Mouse (Mus musculus): Measurements from ENCODE around the gene Tmem43.

The Tmem43 gene

DNA sequence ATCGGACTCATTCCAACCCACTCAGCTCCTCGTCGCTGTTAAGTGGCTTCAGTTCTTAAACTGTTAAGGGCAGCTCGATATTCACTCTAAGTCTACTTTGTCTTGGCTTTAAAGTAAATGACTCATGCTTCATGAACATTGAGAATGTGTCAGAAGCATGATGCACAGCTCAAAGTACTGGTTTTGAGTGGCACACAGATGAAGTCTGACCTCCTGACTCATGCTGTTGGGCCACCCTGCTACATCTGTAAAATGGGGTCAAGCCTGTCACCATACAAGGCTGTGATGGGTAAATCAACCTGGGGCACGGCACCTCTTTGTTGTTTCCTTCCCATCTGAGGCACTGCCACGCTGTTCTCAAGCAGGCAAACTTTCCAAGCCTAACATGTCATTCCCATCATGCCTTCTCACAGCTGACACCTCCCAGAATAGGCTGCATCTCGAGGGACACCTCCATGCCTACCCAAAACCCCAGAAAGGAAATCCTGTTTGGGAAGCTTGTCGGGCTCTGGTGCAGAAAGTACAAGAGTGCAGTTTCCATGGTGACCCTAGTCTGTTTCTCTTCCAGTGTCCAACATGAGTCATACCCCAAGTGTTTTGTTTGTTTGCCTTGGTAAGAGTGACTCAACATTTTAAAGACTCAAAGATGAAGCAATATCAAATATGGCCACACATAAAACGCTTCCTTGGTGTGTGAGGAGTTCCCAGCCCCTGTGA is 15.2 kb downstream of the Tmem43 start:
- no peak for DNase-seq (ENCODE audit: low spot score)

DNA sequence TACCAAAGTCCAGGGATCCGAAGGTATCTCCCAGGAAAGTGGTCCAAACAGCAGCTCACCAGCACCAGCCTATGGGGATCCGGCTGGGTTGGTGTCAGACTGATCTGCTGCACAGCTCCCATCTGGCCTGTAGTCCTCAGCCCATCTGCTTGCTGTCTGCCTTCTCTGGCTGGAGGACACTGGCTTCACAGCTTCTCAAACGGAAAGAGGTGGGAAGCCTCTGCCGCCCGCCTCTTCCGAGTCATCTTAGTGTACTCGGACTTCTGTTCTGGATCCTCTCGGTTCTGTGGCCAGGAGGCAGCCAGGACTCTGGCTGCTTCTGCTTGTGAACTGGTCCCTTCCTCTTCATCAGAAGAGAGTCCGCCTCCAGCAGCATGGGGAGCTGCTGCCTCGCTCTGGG is 16.4 kb downstream of the Tmem43 start:
- DNase-seq (ENCODE audit: low spot score), result no peak

DNA sequence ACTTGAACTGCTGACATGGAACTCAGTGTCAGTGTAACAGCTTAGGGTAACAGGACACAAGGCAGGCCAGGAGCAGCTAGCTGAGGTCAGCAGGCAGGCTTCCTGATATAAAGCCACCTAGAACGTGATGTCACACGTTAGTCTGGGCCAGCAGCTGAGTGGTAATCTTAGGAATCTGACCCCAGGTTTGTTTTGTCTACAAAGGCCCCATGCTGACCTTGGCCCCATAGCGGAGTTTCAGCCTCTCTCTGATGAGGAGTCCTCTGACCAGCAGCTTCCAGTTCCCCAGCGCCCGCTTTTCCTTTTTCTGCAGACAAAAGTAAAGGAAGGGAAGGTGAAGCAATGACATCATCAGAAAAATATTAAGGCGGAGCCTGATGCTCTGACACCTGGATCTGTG is 17.5 kb downstream of the Tmem43 start:
- DNase-seq (ENCODE audit: low spot score), result no peak

DNA sequence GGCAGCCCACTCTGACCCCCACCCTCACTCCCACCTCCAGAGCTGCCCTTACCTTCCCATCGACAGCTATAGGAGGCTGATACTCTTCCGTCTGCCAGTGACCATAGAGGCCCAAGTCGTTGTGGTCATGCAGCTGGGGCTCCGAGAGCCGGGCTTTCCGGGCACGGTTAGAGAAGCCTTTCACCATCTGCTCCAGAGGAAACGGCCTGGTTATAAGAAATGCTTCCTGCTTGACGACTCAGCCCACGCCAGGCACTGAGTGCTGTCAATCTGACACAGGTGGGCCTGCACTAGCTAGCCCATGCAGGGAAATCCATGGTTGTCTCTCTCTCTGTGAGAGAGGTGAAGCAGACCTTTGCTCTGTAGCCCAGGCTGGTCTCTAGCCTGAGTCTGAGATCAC is 19.6 kb downstream of the Tmem43 start:
- no peak for DNase-seq (ENCODE audit: low spot score)

DNA sequence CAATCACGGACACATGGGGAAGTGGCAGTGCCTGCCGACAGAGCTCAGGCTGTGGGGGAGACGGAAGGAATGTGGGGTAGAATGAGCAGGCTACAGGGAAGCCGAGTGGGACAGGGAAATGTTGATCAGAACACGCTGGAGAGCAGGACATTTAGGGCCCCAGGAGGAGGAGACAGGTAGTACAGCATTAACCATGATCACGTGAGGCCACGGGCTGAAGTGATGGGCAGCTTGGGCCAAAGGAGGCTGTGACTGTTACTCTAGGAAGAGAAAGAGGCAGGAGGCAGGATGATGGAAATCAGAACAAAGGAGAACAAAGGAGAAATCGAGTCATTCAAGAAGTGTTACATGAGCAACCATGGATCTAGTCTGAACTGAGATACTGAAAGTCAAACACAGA is 21.0 kb downstream of the Tmem43 start:
- no peak for DNase-seq (ENCODE audit: low spot score)

DNA sequence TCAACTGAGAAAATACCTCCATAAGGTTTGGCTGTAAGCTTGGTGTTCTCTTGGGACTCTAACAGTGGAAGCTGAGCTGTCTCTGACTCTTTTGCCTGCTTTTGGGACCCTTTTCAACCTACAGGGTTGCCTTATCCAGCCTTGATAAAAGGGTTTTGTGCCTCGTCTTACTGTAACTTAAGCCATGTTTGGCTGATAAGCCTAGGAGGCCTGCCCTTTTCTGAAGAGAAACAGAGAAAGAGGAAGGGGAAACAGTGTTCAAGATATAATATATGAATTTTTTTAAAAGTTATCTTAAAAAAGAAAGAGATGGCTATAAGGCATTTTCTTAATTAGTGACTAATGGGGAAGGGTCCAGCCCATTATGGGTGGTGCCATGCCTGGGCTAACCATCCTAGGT is 29.8 kb downstream of the Tmem43 start:
- DNase-seq (ENCODE audit: low spot score), result no peak

DNA sequence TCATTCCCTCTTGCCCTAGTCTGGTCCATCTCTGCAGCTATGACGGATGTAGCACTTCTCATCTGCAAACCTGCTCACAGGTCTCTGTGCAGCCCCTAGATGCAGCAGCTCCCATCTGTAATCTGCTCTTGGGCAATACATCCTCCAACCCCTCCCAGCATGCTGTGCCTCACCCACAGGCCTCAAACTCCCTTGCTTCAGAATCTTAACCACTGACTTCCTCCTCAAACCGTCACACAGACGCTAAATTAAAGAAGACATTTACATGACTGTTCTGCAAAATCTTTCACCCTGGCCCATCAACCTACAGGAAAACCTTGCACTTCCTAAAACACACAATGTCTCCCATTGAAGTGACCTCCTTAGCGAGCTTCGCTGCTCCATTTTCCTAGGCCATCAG is 32.5 kb downstream of the Tmem43 start:
- DNase-seq (ENCODE audit: low spot score), result no peak

DNA sequence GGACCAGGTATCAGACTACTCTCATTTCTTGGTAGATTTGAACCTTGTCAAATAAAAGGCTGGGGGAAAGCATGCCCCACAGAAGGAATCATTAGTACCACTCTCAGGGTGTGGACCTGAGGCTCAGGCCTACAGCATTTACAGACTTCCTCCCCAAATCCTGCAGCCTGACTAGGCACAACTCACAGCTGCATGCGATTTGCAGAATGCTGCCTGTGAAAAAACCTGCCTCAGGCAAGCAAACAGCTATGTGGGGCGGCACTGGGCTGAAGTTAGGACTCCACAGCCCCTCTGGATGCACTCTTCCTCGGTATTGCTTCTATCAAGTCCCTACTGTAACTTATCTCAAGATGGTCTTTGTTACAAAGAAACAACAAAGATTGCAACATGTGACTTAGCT is 34.5 kb downstream of the Tmem43 start:
- DNase-seq (ENCODE audit: low spot score), result no peak

DNA sequence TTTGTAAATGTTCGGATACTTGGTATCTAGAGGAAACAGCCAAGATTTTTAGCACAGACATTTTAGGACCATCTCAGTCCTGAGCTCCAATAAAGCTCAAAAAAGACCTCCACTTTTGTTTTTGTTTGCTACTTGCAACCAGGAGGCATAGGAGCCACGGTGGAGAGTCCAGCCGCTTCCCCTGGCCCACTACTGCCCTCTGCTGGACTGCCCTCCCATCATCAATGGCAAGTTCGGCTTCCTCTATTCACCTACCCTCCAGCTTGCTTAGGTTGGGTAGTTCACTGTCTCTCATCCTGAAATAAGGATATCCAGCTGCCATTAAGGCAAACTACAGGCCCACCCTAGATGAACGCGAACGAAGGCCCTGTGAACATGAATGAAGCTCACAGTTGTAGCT is 35.8 kb downstream of the Tmem43 start:
- DNase-seq (ENCODE audit: low spot score), result peak; percentile 76

DNA sequence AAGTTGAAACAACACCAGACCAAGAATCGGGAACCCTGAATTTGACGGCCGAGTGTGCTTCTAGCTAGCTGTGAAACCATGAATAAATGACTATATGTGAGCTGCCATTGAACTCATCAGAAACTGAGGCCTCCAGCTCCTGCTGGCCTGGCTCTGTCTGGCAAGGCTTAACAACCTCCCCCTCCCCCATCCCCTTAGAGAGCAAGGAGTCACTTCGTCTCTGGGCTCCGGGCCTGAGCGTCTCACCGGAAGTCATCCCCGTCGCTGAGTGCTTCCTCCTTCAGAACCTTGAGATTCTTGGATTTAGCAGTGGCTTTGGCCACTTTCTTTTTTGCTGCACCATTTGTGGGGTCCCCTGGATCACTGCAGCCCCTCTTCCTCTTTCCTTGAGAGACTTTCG is 36.7 kb downstream of the Tmem43 start:
- no peak for DNase-seq (ENCODE audit: low spot score)

DNA sequence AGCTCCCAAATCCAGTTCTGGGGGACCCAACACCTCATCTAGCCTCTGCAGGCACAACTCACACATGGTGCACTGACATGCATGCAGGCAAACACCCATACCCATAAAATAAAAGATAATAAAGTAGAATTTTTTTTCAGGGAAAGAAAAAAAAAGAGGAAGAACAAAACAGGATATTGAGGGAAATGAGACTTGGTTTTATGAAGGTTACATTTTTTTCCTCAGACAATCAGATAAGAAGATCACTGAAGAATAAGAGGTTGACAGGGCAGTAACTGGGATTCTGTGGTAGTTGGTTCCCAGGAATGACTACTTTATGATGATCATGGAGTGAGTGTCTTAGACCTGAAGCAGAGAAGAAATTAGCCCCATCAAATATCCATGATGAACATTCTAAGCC is 40.6 kb downstream of the Tmem43 start:
- no peak for DNase-seq (ENCODE audit: low spot score)

DNA sequence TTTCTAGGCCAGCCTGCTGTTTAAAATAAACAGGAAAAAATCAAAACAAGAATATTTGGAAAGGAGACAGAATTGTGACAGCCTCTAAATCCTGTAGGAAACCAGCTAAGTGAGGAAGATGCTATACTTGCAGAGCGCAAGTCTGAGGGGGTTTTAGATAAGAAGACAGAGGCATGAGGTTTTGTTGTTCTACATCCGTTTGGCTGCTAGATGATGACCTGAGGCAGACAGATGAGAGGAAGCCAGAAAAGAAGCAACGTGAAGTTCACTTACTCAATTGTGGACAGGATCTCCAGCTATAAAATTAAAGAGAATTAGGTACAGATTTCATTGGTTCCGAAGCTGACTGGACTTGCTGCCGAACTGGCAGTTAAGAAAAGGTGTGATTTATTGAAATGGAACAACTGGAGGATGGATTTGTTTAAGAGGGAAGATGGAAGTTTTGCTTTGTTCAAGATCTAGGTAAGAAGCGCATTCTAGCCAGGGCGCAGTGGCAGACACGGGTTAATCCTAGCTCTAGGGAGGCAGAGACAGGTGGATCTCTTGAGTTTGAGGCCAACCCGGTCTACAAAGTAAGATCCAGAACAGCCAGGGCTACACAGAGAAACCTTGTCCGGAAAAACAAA is 41.3 kb downstream of the Tmem43 start:
- peak; percentile 28 for DNase-seq (ENCODE audit: low spot score)

DNA sequence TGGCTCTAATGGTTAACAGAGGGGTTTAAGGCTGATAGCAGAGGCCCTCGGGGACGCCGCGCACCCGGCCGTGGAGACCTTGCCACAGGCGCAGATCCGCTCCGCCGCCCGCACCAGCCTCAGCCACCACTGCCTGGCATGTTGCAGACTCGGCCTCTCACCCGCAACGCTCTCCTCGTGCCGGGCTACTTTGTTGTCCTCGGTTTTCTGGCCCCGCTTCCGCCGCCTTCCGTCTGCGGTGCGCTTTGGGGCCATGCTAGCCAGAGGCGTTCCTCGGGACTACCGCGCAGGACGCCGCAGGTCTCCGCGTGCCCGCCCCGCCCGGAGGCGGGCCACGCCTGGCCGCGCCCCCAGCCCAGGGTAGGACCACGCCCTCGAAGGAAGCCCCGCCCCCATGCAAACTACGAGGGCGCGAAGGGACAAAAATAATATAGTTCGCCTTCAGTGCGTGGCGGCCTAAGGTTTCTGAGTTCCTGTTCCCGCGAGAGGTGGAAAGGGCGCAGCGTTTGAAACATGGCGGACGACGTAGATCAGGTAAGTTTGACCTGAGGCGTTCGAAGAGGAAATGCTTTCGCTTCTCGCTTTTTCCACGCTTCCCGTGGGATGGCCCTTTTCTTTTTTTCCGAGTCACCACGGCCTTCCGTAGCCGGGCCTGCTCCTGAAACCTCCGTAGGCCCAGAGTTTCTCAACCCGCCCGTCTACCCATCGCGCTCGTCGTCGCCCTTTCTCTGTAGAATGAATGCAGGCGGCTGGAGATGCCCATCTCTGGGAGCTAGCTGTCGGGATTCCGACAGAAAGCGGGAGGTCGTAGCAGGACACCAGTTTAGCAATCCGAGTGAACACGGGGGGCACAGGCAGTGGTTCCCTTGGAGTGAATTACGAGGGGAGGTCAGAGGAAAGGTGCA is 42.3 kb downstream of the Tmem43 start, which contains the start of the genes Xpc and Lsm3:
Gene Xpc (minus strand): TSS at position 344 of the 905 bp plus-strand sequence.
Gene Lsm3 (plus strand): TSS at position 384 of the 905 bp plus-strand sequence.
- DNase-seq (ENCODE audit: low spot score), result peak; percentile 97

DNA sequence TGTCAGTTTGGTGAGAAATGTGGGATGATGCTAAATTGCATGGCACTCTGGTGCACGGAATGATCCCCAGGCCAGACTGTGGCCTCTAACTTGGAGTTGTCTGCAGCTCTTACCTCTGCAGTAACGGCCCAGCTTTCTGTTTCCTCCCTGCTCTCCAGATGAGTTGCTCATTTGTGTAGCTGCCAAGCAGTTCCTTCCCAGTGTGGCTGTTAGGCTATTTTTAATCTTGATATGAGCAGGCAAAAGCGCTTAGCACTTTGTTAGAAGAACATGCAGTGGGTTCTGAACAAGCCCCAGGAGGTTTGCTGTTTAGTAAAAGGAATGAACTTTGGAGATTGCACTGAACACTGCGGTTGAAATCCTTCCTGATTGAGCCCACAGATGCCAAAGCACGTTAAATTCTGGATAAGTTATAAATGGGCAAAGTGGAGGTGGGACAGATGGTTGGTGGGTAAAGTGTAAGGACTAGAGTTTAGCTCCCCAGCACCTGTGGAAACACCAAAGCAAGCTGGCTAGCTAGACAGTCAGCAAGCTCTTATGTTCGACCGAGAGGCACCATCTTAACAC is 45.0 kb downstream of the Tmem43 start:
- DNase-seq (ENCODE audit: low spot score), result no peak

DNA sequence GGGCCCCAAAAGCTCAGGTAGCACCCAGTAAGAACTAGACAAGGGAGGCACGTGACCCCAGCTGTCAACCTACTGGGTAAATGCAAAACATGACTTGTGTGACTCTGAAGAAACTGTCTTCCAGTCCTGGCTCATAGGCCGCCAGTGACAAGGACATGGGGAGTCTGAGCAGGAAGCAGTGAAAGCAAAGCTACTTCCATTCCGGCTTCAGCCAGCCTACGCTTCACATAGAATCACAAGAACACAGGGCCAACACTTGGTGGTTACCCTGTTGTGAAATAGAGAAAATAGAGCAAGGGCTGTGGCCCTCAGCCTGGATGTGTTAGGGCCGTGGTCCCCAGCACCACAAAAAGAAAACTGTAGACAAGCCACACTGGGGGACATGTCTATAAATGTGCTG is 49.3 kb downstream of the Tmem43 start:
- DNase-seq (ENCODE audit: low spot score), result no peak

DNA sequence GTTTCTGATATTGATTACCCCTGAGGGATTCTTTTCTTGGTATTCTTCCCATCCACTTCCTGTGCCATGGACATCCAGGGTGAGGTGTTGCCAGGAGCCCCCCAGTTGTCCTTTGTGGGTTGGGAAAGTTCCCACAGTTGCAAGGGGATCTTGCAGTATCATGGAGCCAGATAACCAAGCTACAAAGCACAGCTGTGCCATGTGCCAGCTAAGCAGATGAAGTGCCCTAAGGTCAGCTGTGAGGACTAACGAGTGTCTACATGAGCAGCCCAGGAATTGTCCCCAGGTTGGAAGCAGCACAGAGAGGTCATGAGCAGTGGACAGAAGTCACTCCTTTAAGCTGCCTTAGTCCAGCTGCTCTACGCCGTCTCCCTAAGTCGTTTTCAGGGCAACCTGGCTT is 52.0 kb downstream of the Tmem43 start:
- DNase-seq (ENCODE audit: low spot score), result no peak

DNA sequence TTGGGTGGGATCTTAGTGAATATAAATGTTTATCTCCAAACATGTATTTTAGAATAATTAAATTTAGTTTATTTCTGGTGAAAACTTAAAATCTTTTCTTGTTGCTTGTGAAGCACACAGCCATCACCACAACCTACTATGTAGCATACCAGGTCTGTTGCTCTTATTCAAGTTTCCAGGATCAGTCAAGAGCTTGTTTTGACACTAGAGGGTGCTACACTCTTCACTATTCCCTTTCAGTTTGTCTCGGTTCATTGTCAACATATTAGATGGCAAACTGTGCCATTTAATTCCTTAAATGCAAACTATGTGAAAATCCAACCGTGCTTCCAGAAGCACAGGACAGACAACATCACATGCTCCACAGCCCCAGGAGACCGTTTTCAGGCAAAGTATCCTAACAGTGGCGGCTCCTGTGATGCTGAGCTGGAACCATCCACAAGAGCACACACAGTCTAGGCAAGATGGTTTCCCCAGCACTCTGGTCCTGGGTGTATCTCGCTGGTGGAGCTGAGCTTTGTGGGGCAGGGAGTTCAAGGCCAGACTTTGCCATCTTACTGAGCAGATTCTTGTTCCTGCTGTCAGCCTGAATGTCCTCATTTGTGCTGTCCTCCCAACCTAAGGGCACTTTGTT is 53.8 kb downstream of the Tmem43 start:
- DNase-seq (ENCODE audit: low spot score), result peak; percentile 76

DNA sequence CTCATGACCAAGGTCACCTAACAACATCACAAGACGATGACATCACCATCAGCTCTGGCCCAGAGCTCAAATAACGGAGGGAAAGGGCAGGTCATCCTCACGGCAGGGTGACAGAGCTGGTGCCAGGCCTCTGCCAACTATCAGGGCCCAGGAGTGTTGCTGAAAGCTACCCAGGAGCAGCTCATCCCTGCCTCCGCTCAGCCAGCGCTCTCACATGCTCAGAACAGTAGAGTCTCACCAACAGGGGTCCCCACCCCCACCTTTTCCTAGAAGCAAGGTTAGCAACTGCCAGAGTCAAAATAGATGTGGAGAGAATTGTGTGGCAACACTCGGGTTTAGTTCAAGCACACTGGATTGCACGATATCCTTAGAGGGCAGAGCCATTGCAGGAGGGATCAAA is 54.8 kb downstream of the Tmem43 start:
- no peak for DNase-seq (ENCODE audit: low spot score)

DNA sequence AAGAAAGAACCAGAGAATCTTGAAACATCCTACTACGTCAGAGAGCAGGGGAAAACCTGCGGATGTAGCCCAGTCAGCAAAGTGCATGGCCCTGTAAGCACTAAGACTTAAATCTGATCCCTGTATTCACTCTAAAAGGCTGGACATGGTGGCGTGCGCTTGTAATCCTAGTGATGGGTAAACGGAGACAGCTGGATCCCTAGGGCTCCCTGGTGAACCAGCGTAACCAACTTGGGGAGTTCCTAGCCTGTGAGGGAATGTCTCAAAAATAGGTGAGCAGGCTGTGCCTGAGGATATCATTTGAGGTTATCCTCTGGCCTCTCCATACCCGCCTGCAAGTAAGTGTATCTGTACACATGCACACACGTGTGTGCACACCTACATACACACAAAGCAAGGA is 57.2 kb downstream of the Tmem43 start:
- DNase-seq (ENCODE audit: low spot score), result no peak

DNA sequence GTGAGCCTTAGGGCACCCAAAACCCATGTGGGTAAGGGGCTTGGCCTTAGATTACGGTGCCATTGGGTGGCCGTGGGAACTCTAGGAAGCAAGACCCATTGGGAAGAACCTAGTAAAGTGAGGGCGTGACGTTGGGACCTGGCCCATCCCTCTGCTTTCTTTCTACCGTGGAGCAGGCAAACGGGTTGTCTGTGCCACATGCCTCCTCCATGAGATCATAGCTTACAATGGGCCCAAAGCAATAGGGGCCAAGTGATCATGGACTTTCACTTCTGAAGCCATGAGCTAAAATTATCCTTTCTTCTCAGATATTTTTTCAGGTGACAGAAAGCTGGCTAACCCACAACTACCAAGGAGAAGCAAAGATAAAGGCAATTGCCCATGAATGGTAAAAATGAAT is 57.8 kb downstream of the Tmem43 start:
- DNase-seq (ENCODE audit: low spot score), result no peak

DNA sequence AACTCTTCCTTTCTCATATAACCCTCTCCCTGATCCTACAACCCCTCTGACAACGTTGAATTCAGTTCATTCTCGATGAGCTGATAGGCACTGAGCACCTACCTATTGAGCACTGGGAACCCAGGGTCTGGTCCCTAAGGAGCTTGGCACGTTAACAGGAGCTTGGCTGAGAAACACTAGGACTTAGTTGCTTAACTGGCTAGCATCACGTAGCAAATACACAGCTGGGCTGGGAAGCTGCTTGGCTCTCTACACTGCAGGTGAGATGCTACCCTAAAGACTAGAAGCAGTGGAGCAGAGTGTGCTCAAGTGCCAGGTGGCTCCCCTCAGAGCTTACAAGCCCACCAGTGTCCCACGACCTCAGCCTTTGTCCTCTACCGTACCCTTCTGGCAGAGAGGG is 59.2 kb downstream of the Tmem43 start:
- no peak for DNase-seq (ENCODE audit: low spot score)

DNA sequence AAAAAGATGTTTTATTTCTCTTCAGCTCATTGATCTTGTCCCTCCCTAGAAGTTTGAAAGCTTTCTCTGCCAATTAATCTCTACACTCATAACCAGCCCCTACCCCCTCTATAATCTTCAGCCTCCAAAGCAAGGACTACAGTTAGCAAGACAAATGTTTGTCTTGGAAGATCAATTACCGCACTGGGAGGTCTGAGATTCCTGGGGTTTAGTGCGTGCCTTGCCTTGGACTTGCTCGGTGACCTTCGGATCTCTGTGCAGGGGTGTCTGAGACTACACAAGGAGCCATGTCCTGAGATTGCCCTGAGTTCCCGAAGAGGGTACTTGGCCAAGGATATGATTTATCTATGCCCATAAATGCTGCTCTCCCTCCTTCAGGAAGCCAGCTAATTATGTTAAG is 59.9 kb downstream of the Tmem43 start:
- peak; percentile 44 for DNase-seq (ENCODE audit: low spot score)
